Mouse (Mus musculus): ENCODE measurements around the gene Glyr1.

DNA sequence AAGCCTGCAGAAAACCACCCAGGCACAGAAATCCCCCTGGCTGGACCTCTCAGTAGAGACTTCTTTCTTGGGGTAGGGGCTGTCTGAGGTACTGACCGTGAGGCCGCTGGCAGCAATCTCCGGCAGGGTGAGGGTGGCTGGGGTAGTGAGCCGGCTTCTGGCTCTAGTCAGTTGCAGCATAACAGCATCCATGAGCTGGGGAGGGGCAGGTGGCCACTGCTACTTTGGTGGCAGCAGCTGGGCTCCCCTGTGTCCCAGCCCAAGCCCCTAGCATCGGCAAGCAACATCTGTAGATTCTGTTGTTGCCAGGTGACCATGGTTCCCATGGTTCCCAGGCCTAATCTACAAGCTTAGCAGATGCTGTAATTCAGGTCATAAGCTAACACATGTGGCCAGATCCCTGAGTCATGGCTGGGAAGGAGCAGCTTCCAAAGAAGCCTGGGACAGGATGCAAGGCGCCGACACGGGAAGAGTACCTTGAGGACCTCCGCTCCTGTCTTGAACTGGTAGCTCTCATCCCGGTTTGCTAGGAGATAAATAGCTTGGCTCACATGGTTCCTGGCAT, 39.2 kb downstream of the Glyr1 start:
- TF ChIP-seq CTCF (IDR thresholded peaks at IDR 0.05; ENCODE audit: extremely low read depth, insufficient read length, insufficient replicate concordance, low read depth, low read length) (no peak), POLR2A (IDR thresholded peaks at IDR 0.05; ENCODE audit: low read depth, low read length) (no peak)
